Mouse (Mus musculus) liver, postnatal 0 days (tissue): ENCODE results near the gene Cers5.

ENCODE experiments used
- CTCF ChIP-seq: sonication (generic); IDR thresholded peaks from 2 replicates; pipeline ENCODE4 v1.5.1; 2016; ENCODE audit warnings: antibody characterized with exemption, low read depth
- EP300 ChIP-seq: IDR thresholded peaks from 2 replicates; pipeline ENCODE4 v1.6.1; 2016; ENCODE audit warnings: antibody characterized with exemption, low read depth, mild to moderate bottlenecking

DNA sequence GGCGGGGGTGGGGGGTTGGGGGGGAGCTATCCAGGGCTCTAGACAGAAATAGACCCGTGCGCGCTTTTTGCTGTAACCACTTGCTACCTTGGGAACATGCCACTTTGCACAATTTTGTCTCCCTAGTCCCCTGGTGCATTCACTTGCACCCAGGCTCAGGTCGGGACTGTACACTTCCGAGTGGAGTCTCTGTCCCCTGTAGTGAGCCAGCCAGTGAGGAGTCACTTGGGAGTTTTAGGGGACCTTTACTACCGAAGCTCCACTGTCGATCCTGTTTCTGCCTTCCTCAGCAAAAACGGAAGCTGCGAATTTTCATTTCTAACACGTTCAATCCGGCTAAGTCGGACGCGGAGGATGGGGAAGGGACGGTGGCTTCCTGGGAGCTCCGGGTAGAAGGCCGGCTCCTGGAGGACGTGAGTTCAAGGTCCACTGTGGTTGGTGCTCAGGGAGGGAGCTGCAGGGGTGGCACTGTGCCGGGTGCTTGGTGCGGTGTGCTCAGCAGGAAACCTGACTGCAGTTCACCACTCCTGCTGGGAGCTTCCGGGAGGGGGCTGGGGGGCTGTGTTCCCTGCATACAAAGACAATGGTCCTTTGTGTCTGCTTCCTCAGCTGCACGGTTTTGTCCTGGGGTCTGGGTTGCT, 68.5 kb downstream of the Cers5 start:
- no peak for TF ChIP-seq CTCF
- TF ChIP-seq EP300 = no peak
